Mouse (Mus musculus): ENCODE results near the gene Fam102a.

The Fam102a gene

GRCm38 (mm10) chr2:32547380-32547779 is 12.2 kb downstream of the Fam102a start:
- no peak for DNase-seq

DNA sequence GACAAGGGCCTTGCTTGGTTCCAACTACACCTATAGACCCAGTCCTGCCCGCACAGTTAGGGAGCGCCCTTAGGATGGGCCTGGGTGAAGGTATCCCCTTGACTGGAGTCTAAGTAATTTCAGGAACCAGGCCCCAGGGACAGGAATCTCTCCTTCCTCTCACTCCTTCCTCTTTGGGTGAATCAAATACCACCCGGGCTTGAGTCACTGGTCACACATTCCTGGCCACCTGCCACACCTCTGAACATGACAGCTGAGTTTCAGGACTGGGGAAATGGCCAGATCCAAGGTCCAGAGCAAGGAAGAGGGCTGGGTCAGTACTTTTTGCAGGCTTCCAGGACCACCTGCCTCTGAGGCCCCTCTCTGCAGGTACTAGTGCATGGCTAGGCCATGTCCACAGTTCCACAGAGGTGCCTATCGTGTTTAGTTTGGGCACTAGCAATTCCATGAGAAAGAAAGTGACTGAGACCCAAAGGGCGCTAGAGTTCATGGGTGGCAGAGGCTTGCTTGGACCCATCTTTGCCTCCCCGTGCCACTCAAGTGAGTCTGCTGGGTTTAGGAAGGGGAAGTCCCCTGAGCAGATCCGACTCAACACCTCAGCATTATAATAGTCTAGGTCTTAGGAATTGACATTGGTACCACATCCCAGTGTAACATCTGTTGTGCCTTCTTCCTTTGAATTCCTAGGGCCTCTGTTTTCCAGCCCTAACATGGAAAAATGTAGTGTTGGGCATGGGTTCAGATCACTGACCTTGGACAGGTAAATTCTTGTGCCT is 13.0 kb downstream of the Fam102a start:
- no peak for DNase-seq

- no peak for DNase-seq
These were observed 14.0 kb downstream of the Fam102a start for GRCm38 (mm10) chr2:32549171-32549570.

GRCm38 (mm10) chr2:32549764-32550163 is 14.6 kb downstream of the Fam102a start:
- DNase-seq = no peak

DNA sequence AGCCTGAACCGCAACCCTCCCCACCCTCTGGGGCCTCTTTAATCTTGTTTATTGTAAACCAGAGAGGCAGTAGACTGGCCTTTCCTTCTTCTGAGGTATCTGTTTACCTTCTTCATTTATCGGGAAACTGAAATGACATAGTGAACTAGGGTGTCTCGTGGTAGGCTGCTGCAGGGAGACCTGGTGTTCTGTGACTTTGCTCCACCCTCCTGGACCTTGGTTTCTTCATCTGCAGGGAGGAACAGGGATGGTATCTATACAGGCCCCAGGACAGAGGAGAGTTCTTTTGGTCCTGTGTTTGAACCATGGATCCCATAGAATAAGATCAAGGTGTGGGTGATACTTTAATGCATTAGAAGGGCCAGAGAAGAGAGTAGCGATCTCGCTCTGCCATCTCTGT is 16.1 kb downstream of the Fam102a start:
- DNase-seq = no peak

GRCm38 (mm10) chr2:32553592-32554148 is 18.5 kb downstream of the Fam102a start:
- peak; percentile 34 for DNase-seq

DNA sequence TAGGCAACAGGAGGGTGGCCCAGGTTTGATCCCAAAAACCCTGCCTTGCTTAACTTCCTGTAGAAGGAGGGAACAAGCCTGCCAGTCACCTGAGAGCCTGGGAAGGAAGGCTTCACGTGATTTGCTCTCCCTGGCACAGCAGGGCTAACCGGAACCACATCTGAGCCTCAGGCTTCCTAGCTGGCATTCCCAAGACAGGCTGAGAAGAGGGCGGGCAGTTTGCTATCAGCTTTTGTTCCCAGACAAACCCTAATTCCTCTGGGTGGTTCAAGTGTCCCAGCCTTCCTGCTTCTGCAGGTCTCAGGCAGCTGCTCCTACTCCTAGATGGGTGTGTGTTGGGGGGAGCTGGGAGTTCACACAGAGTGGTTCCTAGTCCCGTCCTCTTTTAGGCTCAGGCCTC is 20.4 kb downstream of the Fam102a start:
- DNase-seq = no peak

DNA sequence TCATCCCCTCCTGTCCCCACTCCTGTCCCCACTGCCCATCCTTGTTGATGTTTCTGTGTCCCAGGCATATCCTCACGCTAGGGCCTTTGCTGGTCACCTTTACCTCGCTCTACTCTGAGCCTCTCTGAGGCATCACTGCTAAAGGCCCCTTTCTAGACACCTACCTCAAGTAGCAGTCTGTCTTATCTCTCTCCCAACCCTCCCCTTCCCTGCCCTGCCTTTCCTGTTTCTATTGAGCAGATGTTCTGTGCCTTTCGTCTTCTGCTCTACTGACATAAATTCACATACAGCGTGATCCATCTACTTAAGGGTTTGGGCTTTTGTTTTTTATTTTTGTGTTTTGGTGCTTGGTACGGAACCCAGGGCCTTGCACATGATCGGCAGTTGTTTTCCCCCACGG is 20.9 kb downstream of the Fam102a start:
- peak; percentile 45 for DNase-seq

DNA sequence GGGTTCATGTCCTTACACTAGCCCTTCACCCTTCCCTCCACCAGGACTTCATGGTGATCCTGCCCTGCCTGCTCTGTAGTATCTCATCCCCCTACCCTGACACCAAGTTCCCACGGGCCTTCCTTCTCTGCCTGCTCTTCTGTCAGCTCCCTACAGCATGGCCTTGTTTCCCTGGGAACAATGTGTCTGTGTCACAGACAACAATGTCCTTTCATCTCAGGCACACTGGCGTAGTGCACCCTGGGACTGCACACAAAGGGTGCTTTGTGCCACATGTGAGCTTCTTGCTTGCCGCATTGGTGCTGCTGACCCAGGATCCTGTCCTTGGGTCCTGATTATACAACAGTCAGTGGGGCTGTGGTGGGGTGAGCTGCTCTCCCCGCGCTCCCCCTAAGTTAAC is 24.4 kb downstream of the Fam102a start:
- DNase-seq = no peak

DNA sequence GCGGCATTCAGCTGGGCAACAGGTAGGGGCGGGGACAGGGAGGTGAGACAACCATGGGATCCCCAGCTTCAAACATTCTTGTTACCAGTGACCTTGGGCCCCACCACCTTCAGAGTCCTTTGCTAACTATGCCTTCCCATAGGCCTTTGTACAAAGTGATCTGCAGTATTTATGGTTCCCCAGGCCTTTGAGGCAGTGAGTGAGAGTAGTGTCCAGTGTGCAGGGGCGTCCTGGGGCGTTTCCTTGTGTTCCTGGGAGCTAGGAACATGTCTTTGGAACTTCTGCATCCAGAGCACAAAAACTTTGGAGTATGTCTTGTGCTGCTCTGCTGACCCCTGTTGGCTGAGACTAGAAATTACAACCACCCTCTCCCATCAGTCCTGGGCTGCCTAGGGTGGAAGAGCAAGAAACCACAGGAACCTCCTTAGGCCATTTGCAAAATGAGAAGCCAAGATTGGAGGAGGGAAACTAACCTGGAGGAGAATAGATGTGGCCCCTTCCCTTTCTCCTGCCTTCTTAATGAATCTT is 31.5 kb downstream of the Fam102a start:
- DNase-seq = peak; percentile 76

- DNase-seq = no peak
These were observed 33.0 kb downstream of the Fam102a start for GRCm38 (mm10) chr2:32568149-32568548.

- DNase-seq = no peak
These were observed 33.8 kb downstream of the Fam102a start for GRCm38 (mm10) chr2:32568941-32569340.

DNA sequence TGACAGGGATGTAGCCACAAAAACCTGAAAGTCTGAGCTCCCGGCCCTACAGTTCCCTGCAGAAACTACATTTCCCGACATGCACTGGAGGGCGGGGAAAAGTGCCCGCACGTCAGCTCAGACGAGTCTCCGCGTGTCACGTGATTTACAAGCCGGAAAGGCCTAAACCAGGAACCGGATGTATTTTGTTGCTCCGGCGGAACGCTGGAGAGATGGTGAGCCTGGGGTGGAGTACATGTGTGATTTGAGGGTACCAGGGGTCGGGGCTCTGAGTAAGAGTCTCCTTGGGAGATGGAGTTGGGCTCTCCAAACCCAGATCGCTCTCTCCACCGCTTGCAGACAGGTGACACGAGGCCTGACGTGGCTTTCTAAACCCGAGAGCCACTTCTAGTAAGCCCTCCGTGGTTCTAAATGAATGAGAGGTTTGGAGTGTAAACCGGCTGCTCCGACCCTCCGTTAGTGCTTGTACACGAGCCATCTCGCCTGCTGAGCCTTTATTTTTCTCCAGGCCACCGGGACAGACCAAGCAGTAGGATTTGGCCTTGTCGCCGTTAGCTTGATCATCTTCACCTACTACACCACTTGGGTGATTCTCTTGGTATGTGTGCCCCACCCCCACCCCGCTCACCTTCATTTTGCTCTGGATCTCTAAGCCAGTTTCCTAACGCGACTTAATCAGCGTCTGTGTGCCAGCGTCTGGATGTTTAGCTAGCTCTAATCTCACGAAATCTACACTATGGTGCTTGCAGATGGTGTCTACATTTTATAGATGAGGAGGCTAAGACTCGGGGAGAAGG is 35.8 kb downstream of the Fam102a start, which contains the start of gene Dpm2:
Gene Dpm2, plus strand, starts transcription at position 161 of the 797 bp plus-strand sequence.
- DNase-seq = peak; percentile 90

GRCm38 (mm10) chr2:32572196-32572595 is 37.1 kb downstream of the Fam102a start:
- no peak for DNase-seq

DNA sequence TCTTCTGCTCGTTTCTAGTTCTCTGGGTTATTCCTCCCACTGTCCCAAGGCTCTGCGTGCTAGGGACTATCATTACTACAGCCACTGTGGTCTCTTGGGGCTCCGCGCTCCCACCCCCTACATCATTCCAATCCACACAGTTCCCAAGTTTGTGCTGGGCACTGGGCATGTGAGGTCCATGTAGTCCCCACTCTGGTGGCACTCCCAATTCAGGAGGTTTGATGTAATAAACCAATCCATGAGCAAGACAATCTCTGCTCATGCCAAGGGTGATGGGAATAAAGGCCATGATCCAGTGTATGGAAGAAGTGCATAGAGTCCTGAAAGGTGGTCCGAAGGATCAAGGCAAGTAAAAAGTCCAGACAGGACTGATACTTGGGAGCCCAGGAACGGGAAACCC is 39.4 kb downstream of the Fam102a start, which contains the start of gene Pip5kl1:
Gene Pip5kl1, plus strand, starts transcription at position 301 of the 400 bp plus-strand sequence.
- DNase-seq = no peak

- peak; percentile 79 for DNase-seq
These were observed 39.9 kb downstream of the Fam102a start for GRCm38 (mm10) chr2:32574901-32575585.

- DNase-seq = peak; percentile 81
These were observed 40.5 kb downstream of the Fam102a start, which contains the start of gene 9430097D07Rik for GRCm38 (mm10) chr2:32575586-32576160. Gene 9430097D07Rik (minus strand): TSS chr2:32575684.

- DNase-seq = no peak
These were observed 41.4 kb downstream of the Fam102a start for GRCm38 (mm10) chr2:32576532-32576931.

GRCm38 (mm10) chr2:32578146-32579046 is 43.3 kb downstream of the Fam102a start:
- DNase-seq = peak; percentile 53

GRCm38 (mm10) chr2:32581450-32582095 is 46.4 kb downstream of the Fam102a start:
- DNase-seq = peak; percentile 55

Data from thymus, postnatal 4 days (tissue).